Mouse (Mus musculus) kidney, postnatal 0 days (tissue): ENCODE measurements around the gene B4galt5. TPM values are rescaled to one million over a fixed set of nuclear protein-coding genes. Genes with fewer than 3 reads are reported as not detected.

Experiments used
- ATAC-seq: fragments of 200-750 bp; cut with Nextera tagmentation; replicated peaks from 2 replicates; pipeline ENCODE4 v1.8.0; 2017; ENCODE audit warnings: low read depth, moderate number of reproducible peaks, moderate TSS enrichment, moderate library complexity; ENCODE audit not compliant: low FRiP score
- DNase-seq: peaks from one replicate; pipeline ENCODE4 v3.0.0-alpha.2; 2016; ENCODE audit warnings: low spot score
- H3K27ac ChIP-seq: fragments of 300-500 bp; sonication (generic); 2 replicates; pipeline ENCODE4 v1.5.1; 2014; ENCODE audit warnings: mild to moderate bottlenecking
- H3K27me3 ChIP-seq: fragments of 300-500 bp; sonication (generic); 2 replicates; pipeline ENCODE4 v1.6.1; 2014; ENCODE audit warnings: low read length, mixed read lengths; ENCODE audit not compliant: insufficient read depth
- H3K36me3 ChIP-seq: fragments of 300-500 bp; sonication (generic); 2 replicates; pipeline ENCODE4 v1.6.1; 2014; ENCODE audit warnings: low read length, mixed read lengths; ENCODE audit not compliant: insufficient read depth
- H3K4me1 ChIP-seq: fragments of 300-500 bp; sonication (generic); replicated peaks from 2 replicates; pipeline ENCODE4 v1.6.1; 2014; ENCODE audit warnings: antibody characterized with exemption, low read length, mixed read lengths; ENCODE audit not compliant: insufficient read depth
- H3K4me2 ChIP-seq: fragments of 300-500 bp; sonication (generic); 2 replicates; pipeline ENCODE4 v1.6.1; 2014; ENCODE audit warnings: mild to moderate bottlenecking, low read length, moderate library complexity, mixed read lengths
- H3K4me3 ChIP-seq: fragments of 300-500 bp; sonication (generic); replicated peaks from 2 replicates; pipeline ENCODE4 v1.5.1; 2014; ENCODE audit warnings: low read depth, low read length
- H3K9ac ChIP-seq: fragments of 300-500 bp; sonication (generic); 2 replicates; pipeline ENCODE4 v1.6.1; 2014; ENCODE audit warnings: low read depth, low read length
- H3K9me3 ChIP-seq: fragments of 300-500 bp; sonication (generic); replicated peaks from 2 replicates; pipeline ENCODE4 v1.6.1; 2016; ENCODE audit warnings: low read length, inconsistent platforms, mixed read lengths
- CTCF ChIP-seq: IDR thresholded peaks from 2 replicates; pipeline ENCODE4 v1.5.1; 2016; ENCODE audit warnings: antibody characterized with exemption, low read depth, mild to moderate bottlenecking, moderate library complexity
- WGBS: fragments of 180-500 bp; shearing (Covaris S2); extraction: QIAGEN DNeasy Blood & Tissue Kit; methylation state at CpG from one replicate; pipeline ENCODE4 v1.1.7; 2014; 5-methylcytosine and 5-hydroxymethylcytosine counted together
- polyA plus RNA-seq: library from polyadenylated mRNA; unstranded; fragments of >200 nt; fragmentation: Nextera tagmentation; extraction: Ambion mirVana; gene quantifications from 2 replicates; pipeline ENCODE4 v1.2.1, GENCODE M21; 2015

Gene B4galt5
- polyA plus RNA-seq, 1 experiment from 2014 or later, result 22.6 TPM

DNA sequence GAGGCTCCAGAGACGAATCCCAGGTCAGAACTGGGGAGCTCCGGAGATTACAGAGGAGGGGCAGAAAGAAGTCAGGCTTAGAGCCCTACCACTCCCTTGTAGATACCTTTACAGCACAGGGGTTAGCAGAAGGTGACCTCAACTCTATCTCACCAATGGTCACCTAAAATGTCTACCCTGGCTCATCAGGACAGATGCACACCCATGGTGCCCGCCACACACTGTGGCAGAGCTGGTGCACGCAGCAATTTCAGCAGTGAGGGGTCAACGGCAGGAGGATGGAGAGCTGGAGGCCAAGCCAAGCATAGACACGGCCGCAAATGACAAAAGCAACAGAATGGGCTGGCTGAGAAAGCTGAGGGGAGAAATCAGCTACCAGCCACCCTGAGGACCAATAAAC lies 47.4 kb downstream of the B4galt5 start:
- H3K36me3 ChIP-seq, result peaks cover 26% of the 10 kb centered on the region; the same call in 1 of the 2 replicates
- H3K27ac ChIP-seq, result no peak overlapping the region
- DNase-seq (no peak), ATAC-seq (no peak)
- no peak overlapping the region for H3K9ac ChIP-seq
- H3K4me1 ChIP-seq, result peaks cover 3% of the 10 kb centered on the region; the same call in 1 of the 2 replicates
- TF ChIP-seq CTCF, result no peak
- H3K4me3 ChIP-seq, result no peak overlapping the region
- H3K9me3 ChIP-seq, result no peaks in the 10 kb centered on the region
- H3K4me2 ChIP-seq, result no peak overlapping the region
- WGBS, result 94% methylated on average over 7 of the region's 7 CpGs
- H3K27me3 ChIP-seq, result no peaks in the 10 kb centered on the region

DNA sequence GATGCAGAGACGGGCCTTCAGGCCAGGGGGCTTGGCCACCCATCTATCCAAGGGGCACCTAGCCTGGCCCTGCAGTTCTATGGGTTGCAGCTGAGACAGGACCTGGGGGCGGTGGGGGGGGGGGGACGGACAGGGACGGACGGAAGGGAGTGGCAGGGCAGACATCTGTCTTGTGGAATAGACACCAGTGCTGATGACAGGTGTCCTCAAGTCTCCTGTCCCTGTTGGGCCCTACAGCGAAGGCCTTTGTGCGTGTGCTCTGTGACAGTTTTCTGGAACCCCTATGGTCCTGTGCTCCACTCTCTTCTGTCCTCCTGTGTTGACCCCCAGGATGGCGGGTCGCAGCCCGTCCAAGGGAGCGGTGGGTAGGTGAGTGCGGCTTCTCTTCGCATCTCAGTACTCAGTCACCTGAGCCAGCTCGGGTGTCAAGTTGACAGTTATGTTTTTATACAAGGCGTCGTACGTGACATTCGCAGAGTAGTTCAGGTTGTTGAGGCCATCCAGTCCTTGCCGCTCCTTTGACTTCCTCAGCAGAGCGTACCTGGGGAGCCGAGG lies 48.0 kb downstream of the B4galt5 start:
- no peak overlapping the region for H3K4me3 ChIP-seq
- no peak for ATAC-seq
- no peak overlapping the region for H3K9ac ChIP-seq
- H3K4me2 ChIP-seq, result no peak overlapping the region
- DNase-seq, result no peak
- peaks cover 3% of the 10 kb centered on the region; the same call in 1 of the 2 replicates for H3K4me1 ChIP-seq
- TF ChIP-seq CTCF, result no peak
- H3K27me3 ChIP-seq, result no peaks in the 10 kb centered on the region
- no peaks in the 10 kb centered on the region for H3K9me3 ChIP-seq
- WGBS, result 76% methylated on average over 21 of the region's 21 CpGs
- H3K36me3 ChIP-seq, result peaks cover 26% of the 10 kb centered on the region; the same call in 1 of the 2 replicates
- H3K27ac ChIP-seq, result no peak overlapping the region

DNA sequence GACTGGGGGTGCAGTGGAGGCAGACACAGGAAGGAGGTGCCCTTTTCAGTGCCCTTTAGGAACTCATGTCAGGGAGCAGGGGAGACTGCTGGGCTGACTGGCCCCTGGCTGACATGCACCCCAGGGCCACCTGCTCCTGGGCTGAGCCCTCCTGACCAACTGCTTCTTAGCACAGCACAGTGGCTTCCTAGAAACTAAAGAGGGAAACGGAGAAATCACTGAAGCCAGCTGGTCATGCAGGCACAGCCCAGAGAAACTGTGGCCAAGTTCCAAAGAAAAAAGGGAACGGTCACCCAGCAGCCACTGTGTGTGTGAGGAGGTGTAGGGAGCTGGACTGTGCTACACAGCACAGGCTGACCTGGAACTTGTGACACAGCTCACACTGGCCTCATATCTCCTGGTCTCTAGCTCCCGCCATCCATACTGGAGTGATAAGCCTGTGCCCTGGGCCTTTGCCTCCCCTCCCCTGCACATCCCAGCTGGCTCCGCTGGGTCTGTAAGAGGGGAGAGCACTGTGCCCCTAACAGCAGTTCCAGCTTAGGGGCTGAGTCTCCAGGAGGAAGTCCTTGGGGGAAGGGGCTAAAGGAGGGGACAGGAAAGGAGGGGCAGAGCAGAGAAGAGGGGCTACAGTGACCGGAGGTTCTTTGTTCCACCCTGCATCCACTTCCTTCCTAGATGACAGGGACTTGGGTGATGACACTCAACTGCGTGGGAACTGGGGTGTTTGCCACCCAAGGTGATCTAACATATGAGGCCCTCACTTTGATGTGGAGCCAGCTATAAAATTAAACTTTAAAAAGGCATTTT lies 48.9 kb downstream of the B4galt5 start:
- Histone ChIP-seq H3K27ac (peak overlapping the region; percentile 6; the same call in 1 of the 2 replicates), H3K36me3 (peaks cover 26% of the 10 kb centered on the region; the same call in 1 of the 2 replicates), H3K4me1 (peaks cover 3% of the 10 kb centered on the region; the same call in 1 of the 2 replicates), H3K4me3 (no peak overlapping the region), H3K9me3 (no peaks in the 10 kb centered on the region), H3K4me2 (no peak overlapping the region), H3K27me3 (no peaks in the 10 kb centered on the region), H3K9ac (0 out of 2 replicates have a peak overlapping the region, but pooled peaks have one; percentile 3)
- no peak for TF ChIP-seq CTCF
- peak; percentile 33; the same call in 1 of the 2 replicates for ATAC-seq
- DNase-seq, result no peak
- WGBS, result 38% methylated on average over 6 of the region's 6 CpGs

DNA sequence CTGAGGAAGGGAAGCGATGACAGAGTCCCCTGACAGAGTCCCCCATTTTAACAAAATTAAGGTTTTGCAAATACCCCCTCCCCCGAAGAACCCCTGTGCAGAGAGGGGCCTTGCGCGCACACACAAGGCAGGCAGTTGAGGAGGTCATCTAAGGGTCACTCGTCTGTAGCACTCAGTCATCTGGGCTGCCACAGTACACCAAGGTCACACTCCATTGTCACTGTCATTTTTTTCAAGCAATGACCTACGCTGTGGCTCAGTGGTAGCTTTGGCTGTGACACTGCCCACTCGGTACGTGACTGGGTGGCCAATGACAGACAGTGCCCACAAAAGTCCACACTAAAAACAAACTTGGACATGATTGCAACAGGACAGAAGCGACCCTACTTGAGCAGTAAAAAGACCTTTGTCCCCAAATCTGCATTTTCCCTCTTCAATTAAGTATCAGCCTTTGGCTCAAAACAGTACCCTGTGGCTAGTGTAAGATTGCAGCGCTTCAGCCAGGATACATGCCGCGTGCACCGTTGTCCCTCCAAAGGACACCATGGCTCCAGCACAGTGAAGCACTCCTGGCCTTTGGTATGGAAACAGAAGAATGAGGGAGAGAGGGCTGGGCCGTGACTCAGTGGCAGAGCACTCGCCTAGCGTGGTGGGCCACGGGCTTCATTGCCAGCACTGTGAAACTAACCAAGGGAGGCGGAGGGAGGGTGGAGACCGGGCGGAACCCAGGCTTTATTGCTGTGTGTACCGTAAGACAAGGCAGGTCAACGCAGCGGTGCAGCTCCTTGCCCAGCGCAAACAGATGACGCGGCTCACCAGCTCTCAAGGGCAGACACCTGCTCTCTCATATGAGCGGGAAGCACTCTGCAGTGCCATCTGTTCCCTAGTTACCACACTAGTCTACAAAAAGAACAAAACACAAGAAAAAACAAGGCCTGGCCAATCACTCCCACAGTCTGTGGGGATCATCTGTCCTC lies 50.0 kb downstream of the B4galt5 start:
- no peak for TF ChIP-seq CTCF
- Histone ChIP-seq H3K4me2 (no peak overlapping the region), H3K4me3 (no peak overlapping the region), H3K36me3 (peaks cover 18% of the 10 kb centered on the region; the same call in 1 of the 2 replicates), H3K27ac (peak overlapping the region; percentile 6; the same call in 1 of the 2 replicates), H3K9ac (no peak overlapping the region), H3K27me3 (no peaks in the 10 kb centered on the region), H3K9me3 (no peaks in the 10 kb centered on the region), H3K4me1 (peaks cover 3% of the 10 kb centered on the region; the same call in 1 of the 2 replicates)
- peak; percentile 43; the same call in 1 of the 2 replicates for ATAC-seq
- WGBS, result 54% methylated on average over 27 of the region's 27 CpGs
- DNase-seq, result peak; percentile 40

DNA sequence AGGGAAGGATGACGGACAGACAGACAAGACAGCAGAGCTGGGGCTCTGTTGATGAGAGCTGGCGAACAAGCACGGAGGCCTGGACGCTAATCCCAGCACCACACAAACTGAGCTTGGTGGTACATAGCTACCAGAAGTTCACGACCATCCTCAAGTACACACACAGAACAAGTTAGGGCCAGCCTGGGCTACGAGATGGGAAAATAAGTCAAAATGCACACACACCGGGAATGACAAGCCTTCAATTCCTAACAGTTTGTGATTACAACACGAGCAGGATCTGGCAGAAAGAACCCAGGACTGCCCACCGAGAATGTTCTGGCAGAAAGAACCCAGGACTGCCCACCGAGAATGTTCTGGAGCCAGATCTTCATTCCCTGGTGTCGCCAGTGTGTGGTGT lies 51.0 kb downstream of the B4galt5 start:
- TF ChIP-seq CTCF, result no peak
- Histone ChIP-seq H3K36me3 (peaks cover 14% of the 10 kb centered on the region; the same call in 1 of the 2 replicates), H3K27ac (no peak overlapping the region), H3K9ac (no peak overlapping the region), H3K4me2 (no peak overlapping the region), H3K4me3 (no peak overlapping the region), H3K27me3 (no peaks in the 10 kb centered on the region), H3K4me1 (peaks cover 3% of the 10 kb centered on the region; the same call in 1 of the 2 replicates), H3K9me3 (no peaks in the 10 kb centered on the region)
- DNase-seq (no peak), ATAC-seq (no peak)
- WGBS, result 96% methylated on average over 11 of the region's 11 CpGs

DNA sequence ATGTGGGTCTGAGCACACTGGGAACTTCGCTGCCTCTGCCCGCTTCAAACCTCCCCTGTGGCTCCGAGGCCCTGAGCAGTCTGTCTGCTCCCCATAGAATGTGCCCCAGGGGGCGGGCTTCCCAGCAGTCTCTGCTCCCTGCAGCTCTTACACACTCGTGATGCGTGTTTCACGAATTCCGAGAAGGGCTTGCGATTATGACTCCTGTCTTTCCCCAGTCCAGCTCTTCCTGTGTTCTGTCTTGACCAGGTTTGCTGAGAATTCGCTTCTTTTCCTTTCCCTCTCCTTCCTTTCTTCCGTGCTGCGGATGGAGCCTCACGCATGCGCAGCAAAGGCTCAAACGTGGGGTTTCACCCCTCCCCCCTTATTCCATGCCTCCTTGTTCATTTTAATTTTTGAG lies 54.1 kb downstream of the B4galt5 start:
- 70% methylated on average over 15 of the region's 15 CpGs for WGBS
- no peak overlapping the region for H3K4me2 ChIP-seq
- no peak overlapping the region for H3K4me3 ChIP-seq
- ATAC-seq, result no peak
- no peaks in the 10 kb centered on the region for H3K27me3 ChIP-seq
- H3K4me1 ChIP-seq, result 0 out of 2 replicates have a peak, but pooled peaks cover 3% of the 10 kb centered on the region
- H3K9me3 ChIP-seq, result no peaks in the 10 kb centered on the region
- no peak for DNase-seq
- H3K36me3 ChIP-seq, result no peaks in the 10 kb centered on the region
- no peak overlapping the region for H3K9ac ChIP-seq
- H3K27ac ChIP-seq, result no peak overlapping the region
- TF ChIP-seq CTCF, result no peak
